Mouse (Mus musculus) heart, adult 2 months (tissue): ENCODE data around the gene Sprtn.

Experiments used
- CTCF ChIP-seq: fragments of 200-600 bp; IDR thresholded peaks from 2 replicates; pipeline ENCODE4 v1.8.1; 2022; ENCODE audit warnings: antibody characterized with exemption, mild to moderate bottlenecking, moderate library complexity
- POLR2A ChIP-seq: fragments of 200-500 bp; IDR thresholded peaks from 2 replicates; pipeline ENCODE4 v1.6.1; 2011; ENCODE audit warnings: mild to moderate bottlenecking, low read depth, low read length, control low read depth; ENCODE audit not compliant: insufficient read depth

- no peak for TF ChIP-seq CTCF
- no peak for TF ChIP-seq POLR2A
Observed at GRCm38 (mm10) chr8:124914061-124914460, 16.4 kb downstream of the Sprtn start.
